Mouse (Mus musculus): ENCODE data around the gene Adamtsl5. TPM values are rescaled to one million over a fixed set of nuclear protein-coding genes. Genes with fewer than 3 reads are reported as not detected.

The Adamtsl5 gene
- polyA plus RNA-seq, 1 experiment from 2014 or later, result 0.54 TPM

DNA sequence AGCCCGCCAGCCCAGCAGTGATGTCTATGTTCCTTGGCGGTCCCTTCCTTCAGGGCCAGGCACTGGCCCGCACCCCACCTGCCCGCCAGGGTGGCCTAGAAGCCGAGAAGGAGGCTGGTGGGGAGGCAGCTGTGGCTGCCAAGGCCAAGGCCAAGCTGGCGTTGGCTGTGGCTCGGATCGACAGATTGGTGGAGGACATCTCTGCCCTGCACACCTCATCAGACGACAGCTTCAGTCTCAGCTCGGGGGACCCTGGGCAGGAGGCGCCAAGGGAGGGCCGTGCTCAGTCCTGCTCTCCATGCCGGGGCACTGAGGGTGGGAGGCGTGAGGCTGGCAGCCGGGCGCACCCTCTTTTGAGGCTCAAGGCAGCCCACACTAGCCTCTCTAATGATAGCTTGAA is 36.7 kb downstream of the Adamtsl5 start:
- peaks cover 6% of the 10 kb centered on the region; the same call in 1 of the 2 replicates for H3K4me1 ChIP-seq (replicated peaks; ENCODE audit: control insufficient read depth, insufficient read depth, low read length)
- peaks cover 40% of the 10 kb centered on the region for H3K36me3 ChIP-seq (ENCODE audit: control insufficient read depth, insufficient read depth, low read length)
- H3K4me2 ChIP-seq (replicated peaks; ENCODE audit: low read depth, low read length), result no peak overlapping the region
- H3K27ac ChIP-seq (ENCODE audit: low read depth, low read length), result no peak overlapping the region
- H3K4me3 ChIP-seq (ENCODE audit: low read depth, low read length), result no peak overlapping the region
- H3K27me3 ChIP-seq (ENCODE audit: control insufficient read depth, insufficient read depth, low read length), result peaks cover 27% of the 10 kb centered on the region
- no peak overlapping the region for H3K9ac ChIP-seq (ENCODE audit: low read depth, low read length)
- DNase-seq (ENCODE audit: low spot score), result no peak
- no peak for ATAC-seq (ENCODE audit: low FRiP score)
- H3K9me3 ChIP-seq (ENCODE audit: control insufficient read depth, low read length), result no peaks in the 10 kb centered on the region
- 86% methylated on average over 13 of the region's 16 CpGs for WGBS

DNA sequence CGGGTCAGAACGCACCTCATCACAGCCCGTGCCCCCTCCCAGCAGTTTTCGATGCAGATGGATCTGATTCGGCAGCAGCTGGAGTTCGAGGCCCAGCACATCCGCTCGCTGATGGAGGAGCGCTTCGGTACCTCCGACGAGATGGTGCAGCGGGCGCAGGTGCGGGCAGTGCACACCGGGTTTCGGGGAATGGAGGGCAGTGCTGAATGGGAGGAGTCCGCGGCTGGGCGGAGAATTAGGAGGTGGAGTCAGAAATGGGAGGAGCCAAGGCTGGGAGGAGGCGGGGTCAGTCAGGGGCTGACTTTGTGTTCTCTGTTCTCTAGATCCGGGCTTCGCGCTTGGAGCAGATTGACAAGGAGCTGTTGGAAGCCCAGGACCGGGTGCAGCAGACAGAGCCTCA is 43.4 kb downstream of the Adamtsl5 start:
- Histone ChIP-seq H3K4me2 (replicated peaks; ENCODE audit: low read depth, low read length) (0 out of 2 replicates have a peak overlapping the region, but pooled peaks have one; percentile 11), H3K9me3 (ENCODE audit: control insufficient read depth, low read length) (no peaks in the 10 kb centered on the region), H3K9ac (ENCODE audit: low read depth, low read length) (no peak overlapping the region), H3K4me1 (replicated peaks; ENCODE audit: control insufficient read depth, insufficient read depth, low read length) (peaks cover 11% of the 10 kb centered on the region), H3K4me3 (ENCODE audit: low read depth, low read length) (no peak overlapping the region), H3K36me3 (ENCODE audit: control insufficient read depth, insufficient read depth, low read length) (peaks cover 28% of the 10 kb centered on the region), H3K27ac (ENCODE audit: low read depth, low read length) (no peak overlapping the region), H3K27me3 (ENCODE audit: control insufficient read depth, insufficient read depth, low read length) (peaks cover 5% of the 10 kb centered on the region; the same call in 1 of the 2 replicates)
- WGBS, result 16% methylated on average over 25 of the region's 25 CpGs
- DNase-seq (ENCODE audit: low spot score) (no peak), ATAC-seq (ENCODE audit: low FRiP score) (no peak)

DNA sequence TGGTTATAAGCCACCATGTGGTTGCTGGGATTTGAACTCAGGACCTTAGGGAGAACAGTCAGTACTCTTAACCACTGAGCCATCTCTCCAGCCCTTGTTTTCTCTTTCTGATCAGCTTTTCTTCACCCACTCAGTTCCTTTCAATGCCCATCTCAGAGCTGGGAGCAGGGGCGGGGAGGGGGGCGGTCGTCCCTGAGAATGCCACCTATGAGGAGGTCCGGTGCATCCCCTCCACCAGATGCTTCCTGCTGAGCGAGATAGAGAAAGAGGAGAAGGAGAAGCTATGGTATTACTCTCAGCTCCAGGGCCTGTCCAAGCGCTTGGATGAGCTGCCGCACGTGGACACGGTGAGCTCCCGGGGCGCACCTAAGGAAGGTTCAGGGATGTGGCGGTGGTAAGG is 43.8 kb downstream of the Adamtsl5 start:
- no peak overlapping the region for H3K4me3 ChIP-seq (ENCODE audit: low read depth, low read length)
- WGBS, result 32% methylated on average over 12 of the region's 12 CpGs
- H3K27ac ChIP-seq (ENCODE audit: low read depth, low read length), result no peak overlapping the region
- ATAC-seq (ENCODE audit: low FRiP score) (no peak), DNase-seq (ENCODE audit: low spot score) (no peak)
- H3K36me3 ChIP-seq (ENCODE audit: control insufficient read depth, insufficient read depth, low read length), result peaks cover 27% of the 10 kb centered on the region
- H3K9me3 ChIP-seq (ENCODE audit: control insufficient read depth, low read length), result no peaks in the 10 kb centered on the region
- H3K4me1 ChIP-seq (replicated peaks; ENCODE audit: control insufficient read depth, insufficient read depth, low read length), result peaks cover 11% of the 10 kb centered on the region
- H3K4me2 ChIP-seq (replicated peaks; ENCODE audit: low read depth, low read length), result 0 out of 2 replicates have a peak overlapping the region, but pooled peaks have one; percentile 11
- no peak overlapping the region for H3K9ac ChIP-seq (ENCODE audit: low read depth, low read length)
- peaks cover 5% of the 10 kb centered on the region; the same call in 1 of the 2 replicates for H3K27me3 ChIP-seq (ENCODE audit: control insufficient read depth, insufficient read depth, low read length)

GRCm38 (mm10) chr10:80302471-80302881 is 45.7 kb downstream of the Adamtsl5 start:
- Histone ChIP-seq H3K9ac (ENCODE audit: low read depth, low read length) (peak overlapping the region; percentile 97; the same call in 1 of the 2 replicates), H3K4me3 (ENCODE audit: low read depth, low read length) (peak overlapping the region; percentile 66), H3K27ac (ENCODE audit: low read depth, low read length) (no peak overlapping the region), H3K27me3 (ENCODE audit: control insufficient read depth, insufficient read depth, low read length) (peaks cover 5% of the 10 kb centered on the region; the same call in 1 of the 2 replicates), H3K9me3 (ENCODE audit: control insufficient read depth, low read length) (no peaks in the 10 kb centered on the region), H3K4me1 (replicated peaks; ENCODE audit: control insufficient read depth, insufficient read depth, low read length) (peaks cover 18% of the 10 kb centered on the region), H3K36me3 (ENCODE audit: control insufficient read depth, insufficient read depth, low read length) (peaks cover 16% of the 10 kb centered on the region), H3K4me2 (replicated peaks; ENCODE audit: low read depth, low read length) (peak overlapping the region; percentile 63)
- no peak for DNase-seq (ENCODE audit: low spot score)
- ATAC-seq (ENCODE audit: low FRiP score), result no peak
- 6% methylated on average over 9 of the region's 9 CpGs for WGBS

GRCm38 (mm10) chr10:80302082-80302355 is 46.2 kb downstream of the Adamtsl5 start:
- H3K9ac ChIP-seq (ENCODE audit: low read depth, low read length), result peak overlapping the region; percentile 97
- ATAC-seq (ENCODE audit: low FRiP score) (no peak), DNase-seq (ENCODE audit: low spot score) (no peak)
- peaks cover 18% of the 10 kb centered on the region for H3K4me1 ChIP-seq (replicated peaks; ENCODE audit: control insufficient read depth, insufficient read depth, low read length)
- no peaks in the 10 kb centered on the region for H3K9me3 ChIP-seq (ENCODE audit: control insufficient read depth, low read length)
- peak overlapping the region; percentile 66 for H3K4me3 ChIP-seq (ENCODE audit: low read depth, low read length)
- peaks cover 5% of the 10 kb centered on the region; the same call in 1 of the 2 replicates for H3K27me3 ChIP-seq (ENCODE audit: control insufficient read depth, insufficient read depth, low read length)
- peaks cover 11% of the 10 kb centered on the region for H3K36me3 ChIP-seq (ENCODE audit: control insufficient read depth, insufficient read depth, low read length)
- no peak overlapping the region; the same call in 1 of the 2 replicates for H3K27ac ChIP-seq (ENCODE audit: low read depth, low read length)
- WGBS, result 51% methylated on average over 5 of the region's 5 CpGs
- H3K4me2 ChIP-seq (replicated peaks; ENCODE audit: low read depth, low read length), result peak overlapping the region; percentile 63

- Histone ChIP-seq H3K27me3 (ENCODE audit: control insufficient read depth, insufficient read depth, low read length) (peaks cover 5% of the 10 kb centered on the region; the same call in 1 of the 2 replicates), H3K4me2 (replicated peaks; ENCODE audit: low read depth, low read length) (peak overlapping the region; percentile 63), H3K9ac (ENCODE audit: low read depth, low read length) (peak overlapping the region; percentile 97), H3K27ac (ENCODE audit: low read depth, low read length) (peak overlapping the region; percentile 96), H3K4me1 (replicated peaks; ENCODE audit: control insufficient read depth, insufficient read depth, low read length) (peaks cover 24% of the 10 kb centered on the region), H3K36me3 (ENCODE audit: control insufficient read depth, insufficient read depth, low read length) (peaks cover 5% of the 10 kb centered on the region), H3K4me3 (ENCODE audit: low read depth, low read length) (peak overlapping the region; percentile 66), H3K9me3 (ENCODE audit: control insufficient read depth, low read length) (no peaks in the 10 kb centered on the region)
- 69% methylated on average over 10 of the region's 10 CpGs for WGBS
- ATAC-seq (ENCODE audit: low FRiP score) (peak; percentile 6; the same call in 1 of the 2 replicates), DNase-seq (ENCODE audit: low spot score) (no peak)
These were observed 46.7 kb downstream of the Adamtsl5 start for GRCm38 (mm10) chr10:80301256-80302081.

DNA sequence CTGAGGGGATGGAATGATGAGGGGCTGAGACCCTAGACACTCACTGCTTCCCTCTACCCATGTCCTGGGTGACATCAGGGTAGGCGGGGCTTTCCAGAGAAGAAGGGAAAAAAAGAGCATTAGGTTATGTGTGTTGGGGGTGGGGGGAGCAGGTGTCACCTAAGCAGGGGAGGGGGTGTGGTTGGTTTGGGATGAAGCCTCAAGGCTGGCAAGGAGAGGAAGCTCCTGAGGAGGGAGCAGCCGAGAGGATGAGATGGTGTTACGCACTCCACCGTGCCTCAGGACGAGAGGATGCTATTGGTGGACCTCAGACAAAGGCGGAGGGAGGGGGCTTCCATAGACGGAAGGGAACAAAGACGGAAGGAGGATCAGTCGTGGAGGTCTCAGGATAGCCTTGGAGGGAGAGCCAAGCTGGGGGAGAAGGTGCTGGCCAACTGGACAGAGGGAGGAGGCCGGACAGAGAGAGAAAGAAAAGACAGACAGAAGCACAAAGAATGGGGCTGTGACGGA is 47.5 kb downstream of the Adamtsl5 start:
- WGBS, result 9% methylated on average over 11 of the region's 11 CpGs
- H3K4me2 ChIP-seq (replicated peaks; ENCODE audit: low read depth, low read length), result peak overlapping the region; percentile 63
- ATAC-seq (ENCODE audit: low FRiP score) (peak; percentile 75), DNase-seq (ENCODE audit: low spot score) (peak; percentile 79)
- peak overlapping the region; percentile 66 for H3K4me3 ChIP-seq (ENCODE audit: low read depth, low read length)
- H3K27me3 ChIP-seq (ENCODE audit: control insufficient read depth, insufficient read depth, low read length), result peaks cover 5% of the 10 kb centered on the region; the same call in 1 of the 2 replicates
- peaks cover 5% of the 10 kb centered on the region; the same call in 1 of the 2 replicates for H3K36me3 ChIP-seq (ENCODE audit: control insufficient read depth, insufficient read depth, low read length)
- peaks cover 25% of the 10 kb centered on the region for H3K4me1 ChIP-seq (replicated peaks; ENCODE audit: control insufficient read depth, insufficient read depth, low read length)
- peak overlapping the region; percentile 97 for H3K9ac ChIP-seq (ENCODE audit: low read depth, low read length)
- H3K27ac ChIP-seq (ENCODE audit: low read depth, low read length), result peak overlapping the region; percentile 96
- no peaks in the 10 kb centered on the region for H3K9me3 ChIP-seq (ENCODE audit: control insufficient read depth, low read length)

DNA sequence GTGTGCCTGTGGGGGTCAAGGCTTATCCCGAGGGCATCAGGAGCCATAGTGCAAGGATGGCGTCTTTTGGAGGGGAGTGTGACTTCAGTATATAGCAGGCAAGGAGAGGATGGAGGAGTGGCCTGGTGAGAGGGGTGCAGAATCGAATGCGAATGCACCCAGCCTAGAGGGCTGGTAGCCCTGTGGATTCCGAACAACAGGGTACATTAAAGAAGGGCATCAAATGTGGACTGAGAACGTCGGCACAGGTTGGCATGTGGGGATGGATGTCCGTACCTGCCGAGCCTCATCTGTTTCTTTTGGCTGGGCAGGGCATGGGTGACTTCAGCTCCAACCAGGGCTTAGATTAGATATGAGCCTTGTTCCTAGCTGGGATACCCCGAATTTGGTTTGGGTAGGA is 48.4 kb downstream of the Adamtsl5 start:
- peaks cover 5% of the 10 kb centered on the region; the same call in 1 of the 2 replicates for H3K27me3 ChIP-seq (ENCODE audit: control insufficient read depth, insufficient read depth, low read length)
- H3K27ac ChIP-seq (ENCODE audit: low read depth, low read length), result peak overlapping the region; percentile 96
- H3K4me1 ChIP-seq (replicated peaks; ENCODE audit: control insufficient read depth, insufficient read depth, low read length), result peaks cover 29% of the 10 kb centered on the region
- peak overlapping the region; percentile 63 for H3K4me2 ChIP-seq (replicated peaks; ENCODE audit: low read depth, low read length)
- ATAC-seq (ENCODE audit: low FRiP score), result no peak
- no peaks in the 10 kb centered on the region for H3K9me3 ChIP-seq (ENCODE audit: control insufficient read depth, low read length)
- peaks cover 7% of the 10 kb centered on the region; the same call in 1 of the 2 replicates for H3K36me3 ChIP-seq (ENCODE audit: control insufficient read depth, insufficient read depth, low read length)
- WGBS, result 45% methylated on average over 10 of the region's 10 CpGs
- H3K9ac ChIP-seq (ENCODE audit: low read depth, low read length), result peak overlapping the region; percentile 97
- DNase-seq (ENCODE audit: low spot score), result no peak
- peak overlapping the region; percentile 66 for H3K4me3 ChIP-seq (ENCODE audit: low read depth, low read length)

All from hindbrain, embryonic 11.5 days (tissue).